Mouse (Mus musculus) T-helper 1 cell (primary cell): Measurements from ENCODE around the gene Hoxa7.

Experiments
- in situ Hi-C: fragments of 300-600 bp; cut with MboI, MseI; formaldehyde crosslinking; loops from one replicate; pipeline ENCODE4 v1.15.1; 2025; ENCODE audit warnings: high pct_unique_total_duplicates

Hoxa7 gene

DNA sequence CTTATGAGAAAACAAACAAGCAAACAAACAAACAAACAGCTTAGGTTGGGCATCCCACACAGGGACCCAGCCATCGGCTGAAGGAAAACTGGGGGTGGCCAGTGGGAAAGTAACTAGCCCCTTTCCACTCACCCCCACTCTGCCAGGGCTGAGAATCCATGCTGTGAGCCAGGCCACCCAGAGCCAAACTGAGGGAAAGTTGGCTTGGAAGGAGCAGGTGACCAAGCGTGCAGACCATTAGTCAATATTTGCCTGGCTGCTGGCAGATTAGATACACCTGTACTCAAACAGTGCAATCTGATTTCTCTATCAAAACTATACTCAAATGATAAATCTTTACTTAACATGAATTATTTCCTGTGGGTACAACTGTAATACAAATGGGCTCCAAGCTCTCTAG, 39.6 kb downstream of the Hoxa7 start:
- in situ Hi-C loops = no loop called here

DNA sequence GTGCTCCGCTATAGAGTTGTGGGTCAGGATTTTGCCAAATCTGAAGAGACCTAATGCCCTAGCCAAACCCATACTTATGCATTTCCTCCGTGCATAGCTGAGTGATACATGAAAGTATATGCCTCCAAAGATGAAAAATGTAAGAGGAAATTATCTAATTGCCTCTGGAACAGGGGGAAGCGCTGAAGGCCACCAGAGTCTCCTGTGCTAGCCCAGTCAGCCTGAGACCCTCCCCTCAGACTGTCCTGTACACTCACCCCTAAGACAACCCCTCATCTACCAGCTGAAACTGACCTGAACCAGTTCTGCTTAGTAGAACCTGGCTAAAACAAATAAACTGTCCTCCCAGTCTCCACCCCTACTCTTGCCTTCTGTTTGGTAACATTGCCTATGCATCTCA, 40.9 kb downstream of the Hoxa7 start:
- in situ Hi-C loops = no loop called here

DNA sequence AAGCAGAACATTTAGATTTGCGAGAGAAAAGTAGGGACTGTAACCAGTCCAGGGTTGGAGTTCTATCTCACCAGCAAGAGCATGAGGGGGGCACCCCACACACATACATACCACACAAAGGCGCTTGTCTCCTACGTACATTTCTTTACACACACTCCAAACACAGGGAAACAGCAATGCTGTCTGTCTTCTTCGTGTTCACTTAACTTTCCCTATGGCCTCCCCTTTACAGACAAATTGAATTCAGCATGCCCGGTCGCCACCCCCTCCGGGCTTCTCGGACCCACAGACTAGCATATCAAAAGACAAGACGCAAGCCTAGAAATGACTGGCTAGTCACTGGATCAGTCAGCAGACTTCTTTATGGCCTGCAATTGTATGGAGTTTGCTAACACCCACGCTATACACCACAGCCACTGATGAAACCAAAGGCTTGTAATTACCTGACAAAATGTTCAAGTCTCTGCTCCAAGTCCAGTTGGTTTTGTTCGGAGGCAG, 41.4 kb downstream of the Hoxa7 start:
- in situ Hi-C loops = no loop called here

DNA sequence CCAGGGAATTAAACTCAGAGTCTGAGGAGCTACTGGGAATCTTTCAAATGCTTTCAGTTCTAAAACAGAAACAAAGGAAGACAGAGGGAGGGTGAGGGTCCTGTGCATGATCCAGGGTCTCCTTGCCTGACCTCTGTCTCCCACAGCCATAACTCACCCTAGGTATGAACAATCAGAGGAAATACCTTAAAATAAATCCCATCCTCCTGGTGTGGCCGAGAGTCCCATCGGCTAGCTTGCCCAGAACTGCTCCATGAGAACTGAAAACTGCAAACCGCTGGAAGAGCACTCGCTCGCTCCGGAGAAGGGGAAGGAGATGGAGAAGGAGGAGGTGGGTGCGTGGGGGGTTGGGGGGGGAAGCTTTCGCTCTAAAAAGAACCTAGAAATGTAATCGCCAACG, 42.0 kb downstream of the Hoxa7 start:
- in situ Hi-C loops = no loop called here

DNA sequence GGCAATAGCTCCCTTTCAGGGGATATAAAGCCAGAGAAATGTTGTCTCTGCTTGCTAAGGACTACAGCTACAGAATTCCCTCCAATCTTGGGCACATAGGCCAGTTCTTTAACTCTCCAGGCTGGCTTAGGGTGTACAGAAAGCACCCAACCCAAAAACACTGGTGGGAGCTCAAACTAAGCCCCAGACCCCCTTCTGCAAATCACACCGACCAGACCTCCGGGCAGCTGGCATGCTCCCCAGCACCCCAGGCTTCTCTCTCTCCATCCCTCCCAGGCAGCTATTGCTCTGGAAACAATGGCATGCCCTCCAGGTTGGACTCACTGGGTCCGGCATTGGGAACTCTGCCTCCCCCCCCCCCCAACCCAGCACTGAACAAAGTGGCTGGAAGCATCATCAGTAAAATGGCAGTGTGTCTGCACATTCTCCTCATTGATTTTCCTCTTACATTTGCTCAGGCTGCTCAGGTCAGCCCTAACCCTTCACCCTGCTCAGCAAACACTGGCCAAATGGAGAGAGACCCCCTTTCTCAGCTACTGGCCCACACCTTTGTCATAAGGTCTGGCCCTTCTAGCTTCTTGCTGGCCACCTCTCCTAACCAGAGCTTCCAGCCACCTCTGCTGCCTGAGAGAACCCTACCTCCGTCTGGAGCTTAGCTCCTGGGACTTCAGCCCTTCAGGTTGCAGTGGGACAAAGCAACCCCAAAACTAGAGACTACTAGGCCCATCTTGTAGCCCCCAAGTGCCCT, 42.6 kb downstream of the Hoxa7 start:
- in situ Hi-C loops = no loop called here

DNA sequence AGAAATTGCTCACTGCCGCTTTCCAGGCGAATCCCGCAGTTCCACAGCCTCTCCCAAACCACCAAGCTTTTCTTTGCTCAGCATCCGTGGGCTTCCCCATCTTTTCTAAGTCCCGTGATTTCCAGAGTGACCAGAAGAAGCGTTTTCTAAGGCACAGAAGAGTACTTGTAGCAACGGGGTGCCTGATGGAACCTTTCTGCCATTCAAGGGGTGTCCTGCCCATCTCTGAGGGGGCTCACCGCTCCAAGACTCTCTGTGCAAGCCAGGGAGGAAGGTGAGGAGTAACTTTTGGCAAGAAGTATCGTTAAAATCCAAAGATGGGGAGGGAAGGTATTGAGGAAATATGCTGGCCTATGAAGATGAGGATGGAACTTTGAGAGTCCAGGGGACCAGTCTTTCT, 43.8 kb downstream of the Hoxa7 start:
- in situ Hi-C loops = no loop called here

DNA sequence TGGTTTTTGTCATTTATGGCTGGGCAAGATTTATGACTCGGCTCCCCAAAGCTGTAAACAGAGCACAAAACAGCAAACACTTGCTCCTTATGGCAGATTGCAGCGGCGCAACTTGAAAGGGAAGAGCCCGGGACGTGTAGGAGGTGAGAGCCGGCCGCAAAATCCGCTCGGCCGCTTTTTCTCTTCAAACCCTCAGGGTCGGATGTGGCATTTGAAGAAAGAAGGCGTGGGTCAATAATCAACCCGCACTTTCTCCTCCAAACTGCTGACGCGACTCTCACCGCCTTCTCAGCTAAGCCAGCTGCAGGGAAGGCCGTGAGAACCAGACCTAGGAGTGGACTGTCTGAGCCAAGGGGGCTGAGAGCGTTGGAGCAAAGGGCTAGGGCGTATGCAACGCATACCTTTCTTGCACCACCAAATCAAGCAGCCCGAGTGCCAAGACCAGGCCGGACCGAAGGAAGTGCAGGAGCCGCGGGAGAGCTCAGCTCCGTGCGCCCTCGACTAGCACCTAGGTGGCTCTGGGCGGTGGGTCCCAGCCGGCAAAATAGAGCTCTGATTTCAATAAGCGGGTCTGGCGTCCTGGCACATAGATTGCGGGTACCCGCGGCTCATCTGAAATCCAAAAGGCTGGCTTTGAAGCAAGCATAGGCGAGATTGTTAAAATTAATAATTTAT, 44.5 kb downstream of the Hoxa7 start, which contains the start of gene 5730596B20Rik:
Gene 5730596B20Rik (plus strand): TSS at position 438 of the 675 bp plus-strand sequence.
- in situ Hi-C loops = no loop called here

DNA sequence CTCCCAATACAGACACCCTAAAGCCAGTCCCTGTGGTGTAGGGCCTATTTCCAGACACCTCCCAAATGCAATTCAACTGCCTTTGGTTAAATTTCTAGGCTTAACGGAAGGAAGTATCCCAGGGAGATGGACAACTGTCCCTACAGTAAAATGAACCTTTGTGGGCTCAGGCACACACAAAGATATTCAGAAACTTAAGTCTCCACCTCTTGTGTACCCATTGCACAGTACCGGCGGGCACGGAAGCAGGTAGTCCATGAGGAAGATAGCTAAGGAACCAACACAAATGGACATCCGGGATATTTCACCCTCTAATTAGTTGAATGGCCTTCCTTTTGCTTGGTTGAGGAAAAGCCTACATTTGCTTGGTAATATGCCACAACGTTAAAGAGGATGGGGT, 45.3 kb downstream of the Hoxa7 start:
- in situ Hi-C loops = no loop called here

DNA sequence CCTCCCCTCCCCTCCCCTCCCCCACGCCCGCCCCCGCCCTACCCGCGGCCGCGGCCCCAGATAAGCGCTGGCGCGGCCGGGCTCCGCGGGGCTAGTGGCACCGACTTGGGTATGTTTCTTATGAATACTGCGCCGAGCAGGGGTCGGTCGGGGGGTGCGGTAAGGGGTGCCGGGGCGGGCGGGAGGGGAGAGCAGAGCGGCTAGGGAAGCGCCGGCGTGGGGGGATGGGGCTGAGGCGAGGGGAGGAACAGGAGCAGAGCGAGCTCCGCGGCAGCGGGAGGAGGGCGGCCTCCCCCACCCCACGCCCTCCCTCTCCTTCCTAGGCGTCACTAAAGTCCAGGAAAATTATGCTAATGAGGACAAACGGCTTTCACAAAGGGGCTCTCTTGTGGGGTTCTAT, 45.8 kb downstream of the Hoxa7 start:
- in situ Hi-C loops = no loop called here

DNA sequence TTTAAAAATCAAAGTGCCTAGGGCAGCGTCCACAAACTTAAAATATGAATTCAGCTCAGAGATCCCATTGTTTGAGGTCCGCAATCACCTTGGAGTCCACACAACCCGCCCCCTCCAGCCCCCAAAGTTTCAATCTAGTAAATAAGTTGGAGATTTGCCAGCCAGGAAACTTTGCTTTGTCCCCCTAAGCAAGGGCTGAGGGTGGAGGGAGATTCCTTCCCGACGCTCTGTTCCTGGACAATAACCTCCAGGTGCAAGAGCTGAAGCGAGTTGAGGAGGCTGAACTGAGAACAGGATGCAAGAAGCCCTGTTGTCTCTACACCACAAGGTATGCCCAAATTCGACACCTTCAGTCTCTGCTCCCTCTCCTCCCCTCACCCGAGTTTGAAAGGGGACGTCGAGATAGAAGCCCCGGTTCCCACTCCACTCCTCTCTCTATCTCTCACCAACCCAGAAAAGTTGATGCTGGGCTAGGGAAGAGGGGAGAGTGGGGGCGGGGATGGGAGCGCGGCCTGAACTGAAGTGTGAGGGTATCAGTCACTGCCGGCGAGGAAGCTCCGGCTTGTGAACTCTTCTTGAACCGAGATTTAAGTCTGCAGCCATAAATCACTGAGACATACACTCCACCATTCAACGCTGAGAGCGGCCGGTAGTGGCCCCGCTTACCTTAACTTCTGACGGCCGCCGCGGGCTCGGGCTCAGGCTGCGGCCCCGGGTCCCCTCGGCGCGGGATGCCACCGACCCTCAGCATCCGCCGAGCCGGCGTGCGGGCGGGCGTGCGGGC, 46.5 kb downstream of the Hoxa7 start:
- in situ Hi-C loops = no loop called here

DNA sequence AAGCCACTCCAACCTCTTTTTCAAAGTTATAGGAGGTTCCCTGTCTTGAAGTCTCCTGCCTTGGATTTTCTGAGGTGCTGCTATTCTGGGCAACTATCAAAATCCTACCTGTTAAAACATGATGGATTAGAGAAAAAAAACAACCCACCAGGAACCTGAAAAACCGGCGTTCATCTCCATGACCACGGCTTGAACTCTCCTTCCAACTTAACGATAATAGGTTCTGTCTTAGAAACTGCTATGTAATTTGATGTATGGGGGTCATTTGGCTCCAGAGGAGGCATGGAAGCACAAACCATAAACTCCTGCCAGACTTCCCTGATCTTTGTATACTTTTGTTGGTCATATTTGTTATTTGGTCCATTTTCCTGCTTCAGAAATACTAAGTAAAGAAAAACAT, 48.0 kb downstream of the Hoxa7 start:
- in situ Hi-C loops = no loop called here

DNA sequence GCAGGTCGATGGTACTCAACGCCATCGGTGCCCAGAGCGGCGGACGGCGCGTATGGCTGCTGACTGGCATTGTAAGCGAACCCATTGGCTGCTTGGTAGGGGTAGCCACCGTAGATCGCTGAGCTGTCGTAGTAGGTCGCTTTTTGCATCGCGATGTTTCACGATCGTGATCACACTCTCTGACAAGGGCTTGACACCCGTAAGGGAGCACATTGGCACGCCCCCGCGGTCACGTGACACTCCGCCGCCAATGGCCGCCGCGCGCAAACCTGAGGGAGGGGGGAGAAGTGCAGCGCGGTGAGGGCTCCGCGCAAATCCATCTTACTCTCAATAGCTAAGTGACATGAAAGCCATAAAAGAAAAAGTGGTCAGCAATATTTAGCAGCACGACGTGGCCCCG, 49.2 kb downstream of the Hoxa7 start:
- in situ Hi-C loops = no loop called here

DNA sequence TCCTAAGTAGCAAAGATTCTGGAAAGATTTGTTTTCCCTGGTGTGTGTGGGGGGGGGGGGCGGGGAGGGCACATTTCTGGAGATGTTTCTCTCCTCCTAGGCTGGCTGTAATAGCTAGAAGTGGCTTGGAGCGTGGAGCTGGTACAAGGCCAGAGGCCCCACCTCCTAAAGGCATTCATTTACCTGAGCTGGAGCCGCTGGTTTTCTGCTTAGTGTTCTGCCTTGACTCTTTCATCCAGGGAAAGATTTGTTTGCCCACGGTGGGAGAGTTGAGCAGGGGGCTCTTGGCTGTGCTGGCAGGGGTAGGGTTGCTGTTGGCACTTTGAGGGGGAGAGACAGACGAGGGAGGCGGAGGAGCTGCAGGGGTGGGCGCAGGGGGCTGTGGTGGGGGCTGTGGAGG, 49.7 kb downstream of the Hoxa7 start:
- in situ Hi-C loops = no loop called here

DNA sequence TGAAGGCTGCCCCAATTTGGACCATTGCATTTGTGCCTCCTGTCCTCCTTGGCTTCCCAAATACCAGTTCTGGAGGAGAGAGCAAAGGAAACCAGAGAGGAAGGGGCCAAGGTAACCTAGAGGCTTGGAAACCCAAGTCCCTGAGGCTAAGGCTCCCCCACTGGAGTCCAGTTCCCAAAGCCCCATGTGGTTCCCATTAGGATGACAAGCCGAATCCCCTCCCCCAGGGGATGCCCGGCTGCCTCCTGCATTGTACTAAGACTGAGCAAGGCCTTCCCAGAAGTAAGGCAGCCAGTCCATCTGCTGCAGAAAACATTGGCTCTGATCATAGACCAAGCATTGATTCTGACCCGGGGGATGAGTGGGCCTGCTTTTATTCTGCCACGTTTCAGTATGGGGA, 50.3 kb downstream of the Hoxa7 start:
- in situ Hi-C loops = no loop called here

DNA sequence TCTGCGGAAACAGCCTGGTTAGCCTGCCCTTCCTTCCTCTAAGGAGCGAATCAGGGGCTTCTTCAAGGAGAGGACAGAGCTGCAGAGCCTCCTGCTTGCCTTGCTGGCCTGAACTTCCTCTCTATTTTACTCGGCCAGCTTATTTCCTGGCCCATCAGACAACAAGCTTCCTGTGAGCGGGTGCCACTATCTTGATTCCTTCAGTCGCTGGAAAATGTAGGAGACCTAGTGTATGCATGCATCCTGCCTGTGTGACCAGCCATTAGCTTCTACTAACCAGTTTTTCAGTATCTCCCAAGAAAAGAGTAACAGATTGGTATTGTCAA, 50.8 kb downstream of the Hoxa7 start:
- in situ Hi-C loops = no loop called here

DNA sequence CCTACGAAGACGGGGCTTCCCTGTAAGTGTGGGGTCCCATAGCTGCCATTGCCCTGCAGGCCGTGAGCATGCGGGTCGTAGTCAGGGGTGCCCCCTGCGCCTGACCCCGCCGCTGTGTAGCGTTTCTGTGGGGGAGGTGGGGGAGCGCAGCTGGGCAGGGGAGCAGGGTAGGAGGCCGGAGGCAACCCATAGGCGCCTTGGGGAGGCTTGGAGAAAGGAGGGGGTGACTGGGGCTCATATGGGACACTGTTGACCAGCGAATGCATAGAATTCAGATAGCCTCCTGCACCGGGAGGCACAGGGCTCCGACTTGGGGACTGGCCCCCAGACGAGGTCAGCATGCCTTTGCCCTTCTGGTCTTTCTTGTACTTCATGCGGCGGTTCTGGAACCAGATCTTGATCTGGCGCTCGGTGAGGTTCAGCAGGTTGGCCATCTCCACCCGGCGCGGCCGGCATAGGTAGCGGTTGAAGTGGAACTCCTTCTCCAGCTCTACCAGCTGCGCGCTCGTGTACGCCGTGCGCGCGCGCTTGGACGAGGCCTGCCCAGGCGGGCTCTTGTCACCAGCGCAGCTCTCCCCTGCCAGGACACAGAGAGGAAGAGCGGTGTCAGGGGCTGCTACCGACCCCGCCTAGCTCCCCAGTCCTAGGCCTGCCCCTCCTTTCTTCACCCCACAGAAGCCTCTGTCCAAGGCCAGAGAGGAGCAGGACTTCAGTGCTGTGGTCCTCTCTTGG, 51.3 kb downstream of the Hoxa7 start:
- in situ Hi-C loops = no loop called here

DNA sequence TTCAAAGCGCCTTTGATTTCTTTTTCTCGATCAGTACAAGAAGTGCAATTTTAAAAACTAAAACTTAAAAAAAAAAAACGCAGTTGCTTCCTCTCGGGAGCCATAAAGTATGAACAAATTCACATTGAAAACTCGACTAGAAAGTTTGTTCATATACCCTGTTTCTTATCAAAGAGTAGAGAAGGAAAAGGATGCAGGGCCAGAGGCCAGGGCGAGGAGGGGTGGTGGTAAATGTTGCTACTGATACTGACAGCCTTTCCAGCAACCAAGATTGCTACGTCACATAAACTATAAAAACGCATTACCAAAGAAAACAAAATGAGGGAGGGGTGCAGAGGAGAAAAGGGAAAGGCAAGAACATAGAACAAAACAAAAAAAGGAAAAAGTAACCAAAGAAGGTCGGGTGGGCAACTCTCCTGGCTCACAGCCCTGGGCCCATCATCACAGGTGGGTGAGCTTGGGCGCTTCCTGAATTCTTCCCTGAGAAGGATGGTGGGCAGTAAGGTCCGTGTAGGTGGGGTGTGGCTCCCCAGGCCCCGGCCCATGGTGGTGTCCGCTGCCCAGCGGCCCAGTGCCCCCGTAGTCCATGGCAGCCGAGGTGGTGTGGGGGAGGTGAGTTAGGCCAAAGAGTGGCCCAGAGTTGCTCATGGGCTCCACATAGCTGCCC, 52.0 kb downstream of the Hoxa7 start:
- in situ Hi-C loops = no loop called here

DNA sequence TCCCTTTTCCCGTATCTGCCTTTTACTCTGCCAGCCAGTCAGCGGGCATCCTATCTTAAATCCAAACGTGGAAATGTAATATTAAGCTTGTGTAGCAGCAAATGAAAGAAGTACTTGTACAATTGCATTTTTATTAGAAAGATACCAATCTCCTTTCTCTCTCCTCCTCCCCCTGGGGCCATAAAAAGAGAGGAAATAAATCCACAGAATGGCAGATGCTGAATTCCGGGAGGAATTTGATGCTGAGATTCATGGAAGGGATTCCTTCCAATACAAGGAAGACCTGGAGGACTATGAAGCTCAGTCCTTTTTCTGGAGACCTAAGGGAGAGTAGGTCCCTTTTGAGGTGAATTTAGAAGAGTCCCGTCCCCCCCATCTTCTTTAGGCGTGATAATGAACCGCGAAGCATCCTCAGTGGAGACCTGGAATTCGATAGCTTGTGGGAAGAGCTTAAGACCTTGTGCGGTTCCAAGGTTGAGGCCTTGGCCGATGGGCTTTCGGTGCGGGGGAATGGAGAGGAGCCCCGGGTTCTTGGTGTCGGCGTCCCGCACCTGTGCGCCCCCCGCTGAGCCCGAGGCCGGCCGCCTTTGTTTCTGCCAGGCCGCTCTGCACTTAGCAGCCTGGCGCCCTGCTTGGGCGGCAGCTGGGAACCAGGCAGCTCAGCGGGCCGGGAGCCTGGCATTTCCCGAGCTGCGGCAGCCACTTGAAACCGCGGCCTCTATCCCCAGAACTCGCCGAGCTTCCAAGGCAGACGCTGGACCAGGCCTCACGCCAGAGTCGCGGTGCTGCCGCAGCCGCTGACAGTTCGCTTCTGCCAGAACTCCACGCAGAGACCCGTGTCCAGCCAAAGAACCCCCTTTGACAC, 53.2 kb downstream of the Hoxa7 start:
- in situ Hi-C loops = no loop called here

DNA sequence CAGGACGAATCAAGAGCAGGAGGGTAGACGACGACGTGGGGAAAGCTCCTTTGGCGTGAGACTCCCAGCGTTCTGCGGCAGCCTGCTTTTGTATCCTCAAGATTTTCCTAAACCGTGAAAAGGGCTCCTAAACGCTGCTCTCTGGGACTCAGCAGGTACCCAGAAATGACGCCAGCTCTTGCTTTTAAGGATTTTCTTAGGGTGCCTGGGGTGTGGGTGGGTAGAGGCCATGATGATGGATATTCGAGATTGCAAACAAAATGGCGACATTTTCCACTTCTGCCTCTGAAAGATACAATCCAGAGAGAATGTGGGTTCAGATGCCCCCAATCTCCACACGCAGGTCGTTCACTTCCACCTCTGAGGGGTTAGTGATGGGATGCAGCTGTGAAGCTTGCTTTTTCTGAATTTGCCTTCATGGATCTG, 53.9 kb downstream of the Hoxa7 start:
- in situ Hi-C loops = no loop called here

DNA sequence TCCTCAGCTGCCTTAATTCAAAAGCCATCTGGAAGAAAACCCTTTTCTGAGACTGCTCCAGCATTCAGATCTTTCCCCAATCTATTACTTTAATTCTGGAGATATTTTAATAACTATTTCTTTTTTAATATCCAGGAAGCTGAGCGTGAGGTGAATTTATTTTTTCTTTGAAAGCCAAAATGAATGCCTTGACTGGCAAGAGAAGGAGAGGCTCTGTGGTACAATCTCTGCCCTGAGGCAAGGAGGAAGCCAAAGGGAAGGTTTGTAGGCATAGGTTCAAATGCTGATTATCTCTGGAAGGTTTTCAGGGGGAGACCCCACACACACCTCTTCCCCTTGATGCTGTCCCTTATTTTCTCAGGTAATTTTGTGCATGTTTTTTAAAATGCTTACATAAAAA, 54.5 kb downstream of the Hoxa7 start:
- in situ Hi-C loops = no loop called here
